Mouse (Mus musculus) midbrain, embryonic 12.5 days (tissue): ENCODE results near the gene Gstt2. TPM values are rescaled to one million over a fixed set of nuclear protein-coding genes. Genes with fewer than 3 reads are reported as not detected.

Experiments used
- ATAC-seq: fragments of 200-750 bp; cut with Nextera tagmentation; 2 replicates; pipeline ENCODE4 v1.8.0; 2017; ENCODE audit warnings: low read depth, moderate TSS enrichment, moderate library complexity; ENCODE audit not compliant: low FRiP score
- H3K27ac ChIP-seq: fragments of 300-500 bp; sonication (generic); replicated peaks from 2 replicates; pipeline ENCODE4 v1.5.1; 2016; ENCODE audit warnings: mild to moderate bottlenecking
- H3K27me3 ChIP-seq: fragments of 300-500 bp; sonication (generic); 2 replicates; pipeline ENCODE4 v1.6.1; 2016; ENCODE audit warnings: mild to moderate bottlenecking
- H3K36me3 ChIP-seq: fragments of 300-500 bp; sonication (generic); 2 replicates; pipeline ENCODE4 v1.6.1; 2016
- H3K4me1 ChIP-seq: fragments of 300-500 bp; sonication (generic); 2 replicates; pipeline ENCODE4 v1.6.1; 2016
- H3K4me2 ChIP-seq: fragments of 300-500 bp; sonication (generic); replicated peaks from 2 replicates; pipeline ENCODE4 v1.6.1; 2016; ENCODE audit warnings: mild to moderate bottlenecking, moderate library complexity
- H3K4me3 ChIP-seq: fragments of 300-500 bp; sonication (generic); 2 replicates; pipeline ENCODE4 v1.5.1; 2016; ENCODE audit warnings: mild to moderate bottlenecking
- H3K9ac ChIP-seq: fragments of 300-500 bp; sonication (generic); replicated peaks from 2 replicates; pipeline ENCODE4 v1.6.1; 2016; ENCODE audit warnings: mild to moderate bottlenecking, moderate library complexity
- H3K9me3 ChIP-seq: fragments of 300-500 bp; sonication (generic); 2 replicates; pipeline ENCODE4 v1.6.1; 2016; ENCODE audit warnings: mild to moderate bottlenecking
- WGBS: fragments of 180-500 bp; shearing (Covaris S2); methylation state at CpG from one replicate; pipeline ENCODE4 v1.1.7; 2016; 5-methylcytosine and 5-hydroxymethylcytosine counted together
- polyA plus RNA-seq: library from polyadenylated mRNA; unstranded; fragments of >200 nt; fragmentation: Nextera tagmentation; extraction: Ambion mirVana; gene quantifications from 2 replicates; pipeline ENCODE4 v1.2.1, GENCODE M21; 2016

The Gstt2 gene
- polyA plus RNA-seq, 1 experiment from 2014 or later, result 7.9 TPM

- H3K9me3 ChIP-seq, result no peaks in the 10 kb centered on the region
- H3K27ac ChIP-seq, result no peak overlapping the region
- H3K4me3 ChIP-seq, result peak overlapping the region; percentile 41
- WGBS, result 1% methylated on average over 21 of the region's 21 CpGs
- no peak for ATAC-seq
- H3K4me2 ChIP-seq, result peak overlapping the region; percentile 63
- peak overlapping the region; percentile 49 for H3K9ac ChIP-seq
- H3K36me3 ChIP-seq, result no peaks in the 10 kb centered on the region
- H3K4me1 ChIP-seq, result peaks cover 32% of the 10 kb centered on the region
- H3K27me3 ChIP-seq, result peaks cover 44% of the 10 kb centered on the region
Measured at GRCm38 (mm10) chr10:75834250-75834649, 3.0 kb downstream of the Gstt2 start.

- peaks cover 32% of the 10 kb centered on the region for H3K4me1 ChIP-seq
- peak overlapping the region; percentile 41 for H3K4me3 ChIP-seq
- no peak overlapping the region for H3K27ac ChIP-seq
- H3K27me3 ChIP-seq, result peaks cover 42% of the 10 kb centered on the region
- 19% methylated on average over 21 of the region's 21 CpGs for WGBS
- 0 out of 2 replicates have a peak overlapping the region, but pooled peaks have one; percentile 49 for H3K9ac ChIP-seq
- no peaks in the 10 kb centered on the region for H3K36me3 ChIP-seq
- H3K9me3 ChIP-seq, result no peaks in the 10 kb centered on the region
- peak overlapping the region; percentile 63 for H3K4me2 ChIP-seq
- ATAC-seq, result no peak
Measured at GRCm38 (mm10) chr10:75833456-75834080, 3.7 kb downstream of the Gstt2 start.

GRCm38 (mm10) chr10:75832272-75832895 lies 4.8 kb downstream of the Gstt2 start:
- Histone ChIP-seq H3K4me1 (peaks cover 25% of the 10 kb centered on the region), H3K27me3 (peaks cover 42% of the 10 kb centered on the region), H3K36me3 (no peaks in the 10 kb centered on the region), H3K9ac (no peak overlapping the region), H3K9me3 (no peaks in the 10 kb centered on the region), H3K4me2 (no peak overlapping the region), H3K4me3 (no peak overlapping the region), H3K27ac (no peak overlapping the region)
- no peak for ATAC-seq
- WGBS, result 69% methylated on average over 13 of the region's 13 CpGs

GRCm38 (mm10) chr10:75830275-75830670 lies 7.0 kb downstream of the Gstt2 start:
- ATAC-seq, result no peak
- Histone ChIP-seq H3K4me1 (peaks cover 17% of the 10 kb centered on the region), H3K4me3 (no peak overlapping the region)

GRCm38 (mm10) chr10:75829529-75830274 lies 7.5 kb downstream of the Gstt2 start:
- WGBS, result 79% methylated on average over 2 of the region's 2 CpGs
- H3K4me2 ChIP-seq, result no peak overlapping the region
- H3K9ac ChIP-seq, result no peak overlapping the region
- no peak for ATAC-seq
- no peak overlapping the region for H3K27ac ChIP-seq
- peaks cover 27% of the 10 kb centered on the region for H3K27me3 ChIP-seq
- no peaks in the 10 kb centered on the region for H3K36me3 ChIP-seq
- no peak overlapping the region for H3K4me3 ChIP-seq
- no peaks in the 10 kb centered on the region for H3K9me3 ChIP-seq
- H3K4me1 ChIP-seq, result peaks cover 14% of the 10 kb centered on the region

More at GRCm38 (mm10) chr10:75830275-75830670, 7.0 kb downstream of the Gstt2 start:
- Histone ChIP-seq H3K9ac (no peak overlapping the region), H3K27ac (no peak overlapping the region), H3K36me3 (no peaks in the 10 kb centered on the region), H3K27me3 (peaks cover 32% of the 10 kb centered on the region), H3K9me3 (no peaks in the 10 kb centered on the region), H3K4me2 (no peak overlapping the region)
- 89% methylated on average over 2 of the region's 2 CpGs for WGBS

GRCm38 (mm10) chr10:75828500-75828931 lies 8.7 kb downstream of the Gstt2 start:
- Histone ChIP-seq H3K9me3 (no peaks in the 10 kb centered on the region), H3K27ac (no peak overlapping the region), H3K9ac (no peak overlapping the region), H3K4me3 (no peak overlapping the region), H3K4me2 (no peak overlapping the region), H3K27me3 (peaks cover 16% of the 10 kb centered on the region), H3K36me3 (no peaks in the 10 kb centered on the region), H3K4me1 (peaks cover 2% of the 10 kb centered on the region; the same call in 1 of the 2 replicates)
- no peak for ATAC-seq

- 95% methylated on average over 4 of the region's 4 CpGs for WGBS
- no peaks in the 10 kb centered on the region for H3K36me3 ChIP-seq
- H3K4me1 ChIP-seq, result no peaks in the 10 kb centered on the region
- no peak overlapping the region for H3K4me2 ChIP-seq
- H3K27me3 ChIP-seq, result peaks cover 11% of the 10 kb centered on the region
- no peak for ATAC-seq
- no peak overlapping the region for H3K27ac ChIP-seq
- 0 out of 2 replicates have a peak, but pooled peaks cover 5% of the 10 kb centered on the region for H3K9me3 ChIP-seq
- H3K9ac ChIP-seq, result no peak overlapping the region
- H3K4me3 ChIP-seq, result no peak overlapping the region
Measured at GRCm38 (mm10) chr10:75827668-75828360, 9.4 kb downstream of the Gstt2 start.

GRCm38 (mm10) chr10:75824530-75824929 lies 12.7 kb downstream of the Gstt2 start:
- Histone ChIP-seq H3K4me3 (no peak overlapping the region), H3K9ac (no peak overlapping the region), H3K27ac (no peak overlapping the region), H3K36me3 (no peaks in the 10 kb centered on the region), H3K9me3 (0 out of 2 replicates have a peak, but pooled peaks cover 5% of the 10 kb centered on the region), H3K27me3 (peaks cover 6% of the 10 kb centered on the region), H3K4me2 (no peak overlapping the region), H3K4me1 (no peaks in the 10 kb centered on the region)
- ATAC-seq, result no peak
- WGBS, result 86% methylated on average over 4 of the region's 4 CpGs

GRCm38 (mm10) chr10:75823782-75824181 lies 13.4 kb downstream of the Gstt2 start:
- 87% methylated on average over 1 of the region's 1 CpGs for WGBS
- 0 out of 2 replicates have a peak, but pooled peaks cover 5% of the 10 kb centered on the region for H3K9me3 ChIP-seq
- H3K27ac ChIP-seq, result no peak overlapping the region
- H3K4me1 ChIP-seq, result no peaks in the 10 kb centered on the region
- H3K36me3 ChIP-seq, result no peaks in the 10 kb centered on the region
- H3K9ac ChIP-seq, result no peak overlapping the region
- ATAC-seq, result no peak
- no peak overlapping the region for H3K4me3 ChIP-seq
- H3K27me3 ChIP-seq, result peaks cover 6% of the 10 kb centered on the region
- no peak overlapping the region for H3K4me2 ChIP-seq

GRCm38 (mm10) chr10:75822443-75822842 lies 14.8 kb downstream of the Gstt2 start, which contains the start of gene Gstt4:
Gstt4 (minus strand) TSS chr10:75822543.
- Histone ChIP-seq H3K27me3 (peaks cover 9% of the 10 kb centered on the region), H3K4me1 (no peaks in the 10 kb centered on the region), H3K36me3 (no peaks in the 10 kb centered on the region), H3K4me3 (no peak within 1 kb of the TSS), H3K9ac (no peak within 1 kb of the TSS), H3K27ac (no peak within 1 kb of the TSS), H3K4me2 (no peak within 1 kb of the TSS), H3K9me3 (0 out of 2 replicates have a peak, but pooled peaks cover 5% of the 10 kb centered on the region)
- no peak for ATAC-seq
- WGBS, result 95% methylated on average over 2 of the region's 2 CpGs

GRCm38 (mm10) chr10:75819882-75820281 lies 17.3 kb downstream of the Gstt2 start:
- H3K4me3 ChIP-seq, result no peak overlapping the region
- H3K9ac ChIP-seq, result no peak overlapping the region
- no peaks in the 10 kb centered on the region for H3K4me1 ChIP-seq
- 92% methylated on average over 5 of the region's 5 CpGs for WGBS
- H3K27me3 ChIP-seq, result peaks cover 9% of the 10 kb centered on the region; the same call in 1 of the 2 replicates
- no peak overlapping the region for H3K4me2 ChIP-seq
- no peaks in the 10 kb centered on the region for H3K36me3 ChIP-seq
- 0 out of 2 replicates have a peak, but pooled peaks cover 5% of the 10 kb centered on the region for H3K9me3 ChIP-seq
- no peak overlapping the region for H3K27ac ChIP-seq
- no peak for ATAC-seq
